Mouse (Mus musculus) ovary, postnatal 10 days (tissue): Measurements from ENCODE around the gene Rasgef1b.

Experiments
- DNase-seq: peaks from one replicate; pipeline ENCODE4 v3.0.0; 2022; ENCODE audit warnings: low spot score

The Rasgef1b gene

DNA sequence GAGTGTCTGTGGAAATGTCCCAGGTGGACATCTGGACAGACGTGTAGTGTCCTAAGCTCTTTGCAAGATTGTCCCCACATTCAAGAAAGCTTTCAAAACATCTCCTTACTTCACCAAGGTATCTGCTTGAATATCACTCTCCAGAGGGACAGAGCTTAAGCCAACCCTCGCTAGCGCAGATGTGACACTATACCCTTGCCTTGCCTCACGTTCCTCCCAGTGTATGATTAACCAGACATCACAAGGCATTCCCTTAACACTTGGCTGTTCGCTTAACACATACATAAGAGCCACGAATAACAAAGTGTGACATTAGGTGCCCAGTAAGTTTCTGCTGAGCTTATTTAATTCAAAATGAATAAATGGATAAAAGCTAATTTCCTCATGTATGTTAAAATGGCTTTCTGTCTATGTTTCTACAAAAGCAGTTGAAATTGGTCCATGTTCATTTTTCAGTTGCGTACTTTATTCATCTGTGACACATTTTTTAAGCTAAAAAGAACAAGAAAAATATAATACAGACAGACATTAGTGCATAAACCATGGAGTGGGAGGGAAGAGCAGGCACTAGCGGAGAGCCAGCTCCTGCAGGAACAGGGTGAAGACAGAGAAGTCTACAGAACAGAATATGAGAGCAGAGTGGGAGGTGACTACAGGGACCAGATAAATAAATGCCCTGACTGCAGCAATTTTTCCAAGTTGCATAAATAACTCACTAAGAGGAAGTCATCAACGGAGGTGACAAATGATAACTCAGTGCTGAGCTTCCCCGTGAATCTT lies 126.4 kb downstream of the Rasgef1b start:
- no peak for DNase-seq

DNA sequence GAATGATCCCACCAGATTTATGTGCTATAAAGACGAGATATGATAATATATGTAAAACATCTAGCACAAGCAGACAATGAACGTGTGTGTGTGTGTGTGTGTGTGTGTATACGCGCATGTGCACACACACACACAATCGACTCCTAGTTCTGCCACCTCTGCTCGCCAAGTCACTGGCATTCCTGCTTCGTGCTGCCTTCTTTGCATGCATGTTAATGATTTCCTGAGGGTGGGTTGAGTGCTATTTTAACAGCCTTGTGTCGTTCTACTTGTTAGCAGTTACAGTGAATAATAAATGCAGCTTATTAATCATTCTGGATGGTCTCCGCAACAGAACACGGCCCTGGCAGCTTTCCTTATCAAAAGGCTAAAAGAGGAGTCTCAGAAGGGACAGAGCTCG lies 129.5 kb downstream of the Rasgef1b start:
- no peak for DNase-seq

GRCm38 (mm10) chr5:99598470-99599110 lies 130.3 kb downstream of the Rasgef1b start:
- no peak for DNase-seq

GRCm38 (mm10) chr5:99597701-99598100 lies 131.2 kb downstream of the Rasgef1b start:
- DNase-seq = no peak

DNA sequence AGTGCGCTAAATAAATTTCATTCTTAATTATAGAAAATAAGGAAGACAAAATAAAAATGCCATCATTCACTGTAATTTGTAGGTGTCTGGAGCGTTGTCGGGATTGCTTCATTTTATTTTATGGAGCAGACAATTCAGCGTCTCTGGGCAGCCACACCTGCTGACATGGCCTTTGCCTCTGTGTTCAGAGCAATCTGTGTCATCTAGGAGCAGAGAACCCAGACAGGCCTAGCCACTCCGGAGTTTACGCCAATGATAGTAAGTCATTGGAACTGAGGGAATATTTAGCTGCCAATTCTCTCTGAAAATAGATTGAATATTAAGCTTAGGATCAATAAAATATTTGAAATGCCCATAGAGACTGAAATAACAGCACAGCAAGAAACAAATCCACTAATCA lies 137.5 kb downstream of the Rasgef1b start:
- DNase-seq = no peak

- no peak for DNase-seq
Measured at GRCm38 (mm10) chr5:99590539-99590938, 138.3 kb downstream of the Rasgef1b start.

GRCm38 (mm10) chr5:99587994-99588393 lies 140.9 kb downstream of the Rasgef1b start:
- no peak for DNase-seq

GRCm38 (mm10) chr5:99587589-99587988 lies 141.3 kb downstream of the Rasgef1b start:
- no peak for DNase-seq

- DNase-seq = no peak
Measured at GRCm38 (mm10) chr5:99586287-99586686, 142.6 kb downstream of the Rasgef1b start.

DNA sequence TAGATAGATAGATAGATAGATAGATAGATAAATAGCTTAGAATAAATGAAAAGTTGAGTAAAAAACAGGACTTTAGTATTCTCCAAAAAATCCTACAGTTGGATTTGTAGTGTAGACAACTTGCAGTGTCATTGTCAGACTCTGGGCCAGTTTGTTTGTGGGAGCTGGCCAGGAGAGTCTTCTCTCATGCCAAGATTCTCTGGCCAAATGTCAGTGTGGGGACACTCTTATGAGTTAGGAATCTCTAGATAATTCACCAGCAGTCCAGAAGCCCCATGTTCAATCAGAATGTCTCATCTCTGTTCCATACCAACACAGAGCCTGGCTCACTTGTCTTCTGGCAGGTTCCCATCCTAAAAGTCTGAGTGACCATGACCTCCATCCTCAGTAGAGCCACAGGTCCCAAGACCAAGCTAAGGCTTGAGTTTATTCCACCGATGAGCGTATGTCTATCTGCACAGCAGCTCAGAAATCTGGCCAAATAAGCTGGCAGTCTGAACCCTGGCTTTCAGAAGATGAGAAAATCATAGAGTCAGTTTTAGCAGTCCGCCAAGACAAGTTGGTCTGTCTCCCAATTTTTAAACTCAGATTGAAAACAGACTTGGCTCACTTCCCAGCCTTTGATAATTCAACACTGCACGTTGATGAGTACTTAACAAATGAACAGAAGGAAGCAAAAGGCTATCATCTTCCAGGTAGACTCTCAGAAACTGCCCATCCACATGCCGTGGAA lies 143.5 kb downstream of the Rasgef1b start:
- no peak for DNase-seq

- DNase-seq = no peak
Measured at GRCm38 (mm10) chr5:99584266-99584665, 144.6 kb downstream of the Rasgef1b start.

- no peak for DNase-seq
Measured at GRCm38 (mm10) chr5:99582055-99582454, 146.8 kb downstream of the Rasgef1b start.

- no peak for DNase-seq
Measured at GRCm38 (mm10) chr5:99578692-99579091, 150.2 kb downstream of the Rasgef1b start.

DNA sequence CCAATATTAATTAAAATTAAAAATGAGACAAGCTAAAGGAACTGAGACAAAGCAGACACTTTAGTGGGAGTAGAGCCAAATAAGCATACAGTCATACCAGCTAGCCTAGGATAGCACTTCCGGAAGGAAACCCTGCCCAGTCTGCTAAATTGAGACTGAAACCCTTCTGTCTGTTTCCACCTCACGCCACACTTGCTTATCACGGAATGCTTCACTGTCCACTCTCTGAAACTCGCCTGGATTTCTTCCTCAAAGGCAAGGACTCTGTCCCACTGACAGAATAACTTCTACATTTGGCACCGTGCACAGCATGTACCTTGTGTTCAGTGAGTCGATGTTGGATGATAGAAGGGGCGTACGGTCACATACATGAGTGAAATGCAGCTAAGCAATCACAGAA lies 153.0 kb downstream of the Rasgef1b start:
- no peak for DNase-seq

- no peak for DNase-seq
Measured at GRCm38 (mm10) chr5:99564501-99565323, 164.2 kb downstream of the Rasgef1b start.

- no peak for DNase-seq
Measured at GRCm38 (mm10) chr5:99562096-99562495, 166.8 kb downstream of the Rasgef1b start.

- no peak for DNase-seq
Measured at GRCm38 (mm10) chr5:99559814-99560213, 169.1 kb downstream of the Rasgef1b start.

DNA sequence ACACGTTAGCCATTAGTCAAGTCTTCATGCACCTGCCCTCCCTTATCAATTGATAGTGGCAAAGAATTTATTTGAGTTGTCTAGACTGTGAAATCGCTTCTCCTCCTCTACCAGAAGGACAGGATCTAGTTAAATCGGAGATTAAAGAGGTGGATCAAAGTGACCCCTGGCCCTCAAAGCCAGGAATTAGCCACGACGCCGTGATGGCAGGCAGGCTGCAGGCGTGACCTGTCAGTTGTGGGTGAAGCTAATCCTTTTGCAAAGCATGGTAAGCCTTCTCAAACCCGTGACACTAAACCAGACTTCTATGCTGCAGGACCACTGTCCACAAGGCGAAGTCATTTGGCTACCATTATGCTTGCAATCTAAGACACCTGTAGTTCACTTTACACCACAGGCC lies 170.6 kb downstream of the Rasgef1b start:
- no peak for DNase-seq

DNA sequence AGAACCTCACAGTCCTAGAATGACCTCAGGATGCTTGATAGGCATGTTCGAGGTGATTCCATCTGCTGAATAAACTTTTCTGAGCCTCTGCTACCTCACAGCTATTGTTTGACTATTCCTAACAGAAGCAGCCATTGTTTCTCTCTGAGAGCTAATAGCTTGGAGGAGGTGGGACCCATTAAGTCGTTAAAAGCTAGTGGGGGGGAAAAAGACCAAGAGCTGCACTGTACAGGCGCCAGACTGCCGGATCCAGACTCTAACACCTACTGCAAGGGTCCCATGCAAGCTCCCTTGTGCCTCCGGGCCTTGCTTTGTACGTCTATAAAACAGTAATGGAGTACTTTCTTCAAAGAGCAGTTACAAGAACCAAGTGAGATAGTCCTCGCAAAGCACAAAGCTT lies 176.2 kb downstream of the Rasgef1b start:
- DNase-seq = no peak

GRCm38 (mm10) chr5:99544664-99545494 lies 184.0 kb downstream of the Rasgef1b start:
- DNase-seq = no peak
